Mouse (Mus musculus): ENCODE measurements around the gene Rfng.

DNA sequence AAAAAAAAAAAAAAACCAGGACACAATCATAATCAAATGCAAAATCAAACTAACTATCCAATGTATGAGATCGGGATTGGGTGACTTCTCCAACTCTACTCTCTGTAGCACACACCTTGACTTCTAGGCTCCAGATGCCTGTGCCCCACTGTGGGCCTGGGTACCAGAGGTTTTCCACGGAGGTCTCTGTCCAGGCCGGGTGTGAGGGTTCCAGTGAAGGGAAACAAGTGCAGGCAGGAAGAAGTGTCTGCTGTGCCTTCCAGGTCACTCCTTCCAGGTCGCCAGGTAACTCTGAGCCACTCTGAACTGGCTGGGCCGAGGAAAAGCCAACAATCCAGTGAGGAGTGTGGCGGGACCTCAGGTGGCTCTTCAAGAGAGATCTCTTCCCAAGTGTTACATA lies 47.6 kb downstream of the Rfng start:
- no peak for TF ChIP-seq CTCF (IDR thresholded peaks at IDR 0.05; ENCODE audit: insufficient read depth, low read depth, low read length)
- TF ChIP-seq POLR2A (IDR thresholded peaks at IDR 0.05; ENCODE audit: insufficient read depth, low read depth, low read length) = no peak
